Mouse (Mus musculus) midbrain, embryonic 14.5 days (tissue): ENCODE results near the gene Hrnr. TPM values are rescaled to one million over a fixed set of nuclear protein-coding genes. Genes with fewer than 3 reads are reported as not detected.

ENCODE experiments used
- ATAC-seq: fragments of 200-750 bp; cut with Nextera tagmentation; 2 replicates; pipeline ENCODE4 v1.8.0; 2017; ENCODE audit warnings: moderate number of reproducible peaks, moderate library complexity; ENCODE audit not compliant: low FRiP score, low TSS enrichment
- DNase-seq: peaks from one replicate; pipeline ENCODE4 v3.0.0-alpha.2; 2015
- H3K27ac ChIP-seq: fragments of 300-500 bp; sonication (generic); replicated peaks from 2 replicates; pipeline ENCODE4 v1.5.1; 2014; ENCODE audit warnings: mild to moderate bottlenecking, low read depth, low read length, moderate library complexity
- H3K27me3 ChIP-seq: fragments of 300-500 bp; sonication (generic); 2 replicates; pipeline ENCODE4 v1.6.1; 2014; ENCODE audit warnings: low read length, control low read depth, mixed read lengths; ENCODE audit not compliant: control insufficient read depth, insufficient read depth
- H3K36me3 ChIP-seq: fragments of 300-500 bp; sonication (generic); 2 replicates; pipeline ENCODE4 v1.6.1; 2014; ENCODE audit warnings: low read length, control low read depth; ENCODE audit not compliant: control insufficient read depth, insufficient read depth
- H3K4me1 ChIP-seq: fragments of 300-500 bp; sonication (generic); 2 replicates; pipeline ENCODE4 v1.6.1; 2014; ENCODE audit warnings: mild to moderate bottlenecking, antibody characterized with exemption, low read length, control low read depth; ENCODE audit not compliant: control insufficient read depth, insufficient read depth
- H3K4me2 ChIP-seq: fragments of 300-500 bp; sonication (generic); 2 replicates; pipeline ENCODE4 v1.6.1; 2014; ENCODE audit warnings: mild to moderate bottlenecking, low read length, moderate library complexity
- H3K4me3 ChIP-seq: fragments of 300-500 bp; sonication (generic); replicated peaks from 2 replicates; pipeline ENCODE4 v1.5.1; 2014; ENCODE audit warnings: low read depth, low read length
- H3K9ac ChIP-seq: fragments of 300-500 bp; sonication (generic); replicated peaks from 2 replicates; pipeline ENCODE4 v1.6.1; 2014; ENCODE audit warnings: mild to moderate bottlenecking, low read length, moderate library complexity
- H3K9me3 ChIP-seq: fragments of 300-500 bp; sonication (generic); 2 replicates; pipeline ENCODE4 v1.6.1; 2016; ENCODE audit warnings: low read length, control low read depth, mixed read lengths; ENCODE audit not compliant: control insufficient read depth
- WGBS: fragments of 180-500 bp; shearing (Covaris S2); extraction: QIAGEN DNeasy Blood & Tissue Kit; methylation state at CpG from one replicate; pipeline ENCODE4 v1.1.7; 2014; 5-methylcytosine and 5-hydroxymethylcytosine counted together
- polyA plus RNA-seq: library from polyadenylated mRNA; unstranded; fragments of >200 nt; fragmentation: Nextera tagmentation; extraction: Ambion mirVana; gene quantifications from 2 replicates; pipeline ENCODE4 v1.2.1, GENCODE M21; 2014

Hrnr gene
- polyA plus RNA-seq, 1 experiment from 2014 or later = not detected

GRCm38 (mm10) chr3:93378146-93378545, 58.6 kb downstream of the Hrnr start:
- Histone ChIP-seq H3K9ac (no peak overlapping the region), H3K27ac (no peak overlapping the region), H3K9me3 (no peaks in the 10 kb centered on the region), H3K36me3 (no peaks in the 10 kb centered on the region), H3K27me3 (no peaks in the 10 kb centered on the region), H3K4me2 (no peak overlapping the region), H3K4me3 (no peak overlapping the region), H3K4me1 (no peaks in the 10 kb centered on the region)
- 32% methylated on average over 4 of the region's 4 CpGs for WGBS
- ATAC-seq (no peak), DNase-seq (no peak)

Other genes starting within 250 kb of the Hrnr start
- gene Crnn, start 175.0 kb upstream of the Hrnr start, polyA plus RNA-seq = not detected in 2 replicates
- 0.04 TPM in 1 of 2 replicates, not detected in the other for gene Flg2, start 122.5 kb upstream of the Hrnr start, polyA plus RNA-seq
- not detected in 2 replicates for gene Flg, start 46.2 kb upstream of the Hrnr start, polyA plus RNA-seq
- not detected in 2 replicates for gene Rptn, start 74.0 kb downstream of the Hrnr start, polyA plus RNA-seq
- gene Tchh, start 122.6 kb downstream of the Hrnr start, polyA plus RNA-seq = 0.69 and 1.2 TPM in 2 replicates
- not detected in 2 replicates for gene Tchhl1, start 149.0 kb downstream of the Hrnr start, polyA plus RNA-seq
- 94.0 and 157 TPM in 2 replicates for gene S100a11, start 200.7 kb downstream of the Hrnr start, polyA plus RNA-seq
- 67.9 and 86.5 TPM in 2 replicates for gene S100a10, start 235.3 kb downstream of the Hrnr start, polyA plus RNA-seq